Mouse (Mus musculus) C2C12 (cell line): ENCODE measurements around the gene Ank3. TPM values are rescaled to one million over a fixed set of nuclear protein-coding genes. Genes with fewer than 3 reads are reported as not detected.

Experiments
- H3K27me3 ChIP-seq: one replicate; pipeline ENCODE4 v1.6.1; 2011; ENCODE audit not compliant: control insufficient read depth, insufficient read depth, insufficient read length
- H3K36me3 ChIP-seq: one replicate; pipeline ENCODE4 v1.6.1; 2011; ENCODE audit not compliant: control insufficient read depth, insufficient read depth
- H3K4me3 ChIP-seq: one replicate; pipeline ENCODE4 v1.5.1; 2011; ENCODE audit warnings: mild to moderate bottlenecking, control low read depth; ENCODE audit not compliant: poor library complexity, insufficient read depth, severe bottlenecking
- H3K79me2 ChIP-seq: one replicate; pipeline ENCODE4 v1.6.1; 2011; ENCODE audit not compliant: control insufficient read depth, insufficient read depth
- H3K79me3 ChIP-seq: one replicate; pipeline ENCODE4 v1.6.1; 2011; ENCODE audit warnings: low read depth, control low read depth
- H3ac ChIP-seq: one replicate; pipeline ENCODE3; 2011; ENCODE audit warnings: low read depth; ENCODE audit not compliant: control insufficient read depth, insufficient read length
- CEBPB ChIP-seq: IDR thresholded peaks from one replicate; pipeline ENCODE4 v1.6.1; 2011; ENCODE audit warnings: low read depth, mild to moderate bottlenecking, control low read depth, moderate library complexity
- CTCF ChIP-seq: IDR thresholded peaks from one replicate; pipeline ENCODE4 v1.5.1; 2011; ENCODE audit not compliant: control insufficient read depth, insufficient read depth, insufficient read length
- FOSL1 ChIP-seq: IDR thresholded peaks from one replicate; pipeline ENCODE4 v1.8.0; 2011; ENCODE audit warnings: mild to moderate bottlenecking, low read length; ENCODE audit not compliant: poor library complexity, insufficient read depth, severe bottlenecking
- MAX ChIP-seq: IDR thresholded peaks from one replicate; pipeline ENCODE4 v1.6.1; 2011; ENCODE audit warnings: mild to moderate bottlenecking, control low read depth
- MYOD1 ChIP-seq: IDR thresholded peaks from one replicate; pipeline ENCODE4 v1.6.1; 2011; ENCODE audit warnings: low read depth; ENCODE audit not compliant: control insufficient read depth, insufficient read length
- MYOG ChIP-seq: IDR thresholded peaks from one replicate; pipeline ENCODE4 v1.6.1; 2011; ENCODE audit not compliant: control insufficient read depth, insufficient read length; ENCODE audit errors: extremely low read depth
- USF1 ChIP-seq: IDR thresholded peaks from one replicate; pipeline ENCODE4 v1.6.1; 2011; ENCODE audit warnings: low read depth, mild to moderate bottlenecking, control low read depth, moderate library complexity
- polyA plus RNA-seq: library from polyadenylated mRNA; unstranded; fragments of >200 nt; fragmentation: generic; extraction: Trizol; gene quantifications from one replicate; pipeline ENCODE4 v1.2.1, GENCODE M21; 2012; ENCODE audit warnings: missing spikeins

Ank3 gene
- polyA plus RNA-seq, 1 experiment, result 9.8 TPM

GRCm38 (mm10) chr10:69793079-69793478 lies 394.5 kb downstream of the Ank3 start:
- Histone ChIP-seq H3K79me3 (peaks cover 3% of the 10 kb centered on the region), H3K79me2 (peaks cover 6% of the 10 kb centered on the region), H3K4me3 (no peak overlapping the region), H3K27me3 (no peaks in the 10 kb centered on the region), H3K36me3 (no peaks in the 10 kb centered on the region), H3ac (no peak overlapping the region)
- no peak for TF ChIP-seq FOSL1
- TF ChIP-seq MAX, result no peak
- TF ChIP-seq CTCF, result no peak
- TF ChIP-seq MYOD1, result no peak
- TF ChIP-seq MYOG, result no peak
- TF ChIP-seq CEBPB, result no peak
- no peak for TF ChIP-seq USF1

GRCm38 (mm10) chr10:69795656-69796055 lies 397.1 kb downstream of the Ank3 start:
- Histone ChIP-seq H3K4me3 (no peak overlapping the region), H3K79me3 (no peaks in the 10 kb centered on the region), H3K27me3 (no peaks in the 10 kb centered on the region), H3K79me2 (no peaks in the 10 kb centered on the region), H3ac (no peak overlapping the region), H3K36me3 (no peaks in the 10 kb centered on the region)
- TF ChIP-seq MAX, result no peak
- no peak for TF ChIP-seq USF1
- no peak for TF ChIP-seq MYOD1
- TF ChIP-seq FOSL1, result no peak
- TF ChIP-seq MYOG, result no peak
- no peak for TF ChIP-seq CEBPB
- no peak for TF ChIP-seq CTCF

- Histone ChIP-seq H3K36me3 (no peaks in the 10 kb centered on the region), H3K79me3 (no peaks in the 10 kb centered on the region), H3K79me2 (no peaks in the 10 kb centered on the region), H3K27me3 (no peaks in the 10 kb centered on the region), H3ac (no peak overlapping the region), H3K4me3 (no peak overlapping the region)
- TF ChIP-seq MAX (no peak), MYOD1 (no peak), MYOG (no peak), FOSL1 (no peak), CTCF (no peak), USF1 (no peak), CEBPB (no peak)
These were observed 397.9 kb downstream of the Ank3 start for GRCm38 (mm10) chr10:69796421-69796886.

GRCm38 (mm10) chr10:69803135-69803756 lies 404.7 kb downstream of the Ank3 start:
- TF ChIP-seq CEBPB, result no peak
- no peak for TF ChIP-seq MYOD1
- no peak for TF ChIP-seq FOSL1
- no peak for TF ChIP-seq CTCF
- TF ChIP-seq USF1, result no peak
- no peak for TF ChIP-seq MAX
- TF ChIP-seq MYOG, result no peak
- Histone ChIP-seq H3K4me3 (no peak overlapping the region), H3ac (no peak overlapping the region), H3K36me3 (no peaks in the 10 kb centered on the region), H3K79me2 (no peaks in the 10 kb centered on the region), H3K27me3 (no peaks in the 10 kb centered on the region), H3K79me3 (no peaks in the 10 kb centered on the region)

GRCm38 (mm10) chr10:69804613-69805012 lies 406.0 kb downstream of the Ank3 start:
- TF ChIP-seq MYOG (no peak), MAX (no peak), FOSL1 (no peak), CEBPB (no peak), USF1 (no peak), CTCF (no peak), MYOD1 (no peak)

More at GRCm38 (mm10) chr10:69804613-69805012, 406.0 kb downstream of the Ank3 start:
- Histone ChIP-seq H3K27me3 (no peaks in the 10 kb centered on the region), H3K79me2 (no peaks in the 10 kb centered on the region), H3K4me3 (no peak overlapping the region), H3ac (no peak overlapping the region), H3K79me3 (no peaks in the 10 kb centered on the region), H3K36me3 (no peaks in the 10 kb centered on the region)
